Mouse (Mus musculus) heart, postnatal 0 days (tissue): ENCODE data around the gene Gpx4.

ENCODE experiments used
- CTCF ChIP-seq: IDR thresholded peaks from 2 replicates; pipeline ENCODE4 v1.5.1; 2016; ENCODE audit warnings: antibody characterized with exemption, control low read depth, low read depth
- EP300 ChIP-seq: IDR thresholded peaks from 2 replicates; pipeline ENCODE4 v1.6.1; 2016; ENCODE audit warnings: antibody characterized with exemption, low read depth

GRCm38 (mm10) chr10:80045766-80046165 lies 1.2 kb upstream of the Gpx4 start:
- TF ChIP-seq CTCF (no peak), EP300 (no peak)
